Mouse (Mus musculus): Measurements from ENCODE around the gene Mdm4.
"Not testable (repeated sequence)": the region's sequence is repeated elsewhere in the genome, so short reads cannot be mapped to it uniquely, and the experiment has no call there.

The Mdm4 gene

GRCm38 (mm10) chr1:133053034-133053433 is 22.7 kb upstream of the Mdm4 start:
- DNase-seq (ENCODE audit: low read depth, low spot score) = no peak

DNA sequence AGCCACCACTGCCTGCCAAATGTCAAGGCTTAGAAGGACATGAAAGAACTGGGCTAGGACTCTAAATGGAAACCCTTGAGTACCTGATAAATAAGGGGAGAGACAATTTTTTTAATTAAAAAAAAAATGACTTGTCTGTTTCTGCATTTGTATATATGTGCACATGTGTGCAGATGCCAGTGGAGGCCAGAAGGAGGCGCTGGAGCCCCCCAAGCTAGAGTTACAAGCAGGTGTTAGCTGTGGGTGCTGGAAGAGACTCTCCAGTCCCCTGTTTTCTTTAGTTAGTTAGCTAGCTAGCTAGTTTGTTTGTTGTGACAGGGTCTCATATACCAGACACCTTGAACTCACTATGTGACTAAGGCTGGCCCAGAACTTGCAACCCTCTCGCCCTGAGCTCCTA is 21.5 kb upstream of the Mdm4 start:
- peak; percentile 60 for DNase-seq (ENCODE audit: low read depth, low spot score)

DNA sequence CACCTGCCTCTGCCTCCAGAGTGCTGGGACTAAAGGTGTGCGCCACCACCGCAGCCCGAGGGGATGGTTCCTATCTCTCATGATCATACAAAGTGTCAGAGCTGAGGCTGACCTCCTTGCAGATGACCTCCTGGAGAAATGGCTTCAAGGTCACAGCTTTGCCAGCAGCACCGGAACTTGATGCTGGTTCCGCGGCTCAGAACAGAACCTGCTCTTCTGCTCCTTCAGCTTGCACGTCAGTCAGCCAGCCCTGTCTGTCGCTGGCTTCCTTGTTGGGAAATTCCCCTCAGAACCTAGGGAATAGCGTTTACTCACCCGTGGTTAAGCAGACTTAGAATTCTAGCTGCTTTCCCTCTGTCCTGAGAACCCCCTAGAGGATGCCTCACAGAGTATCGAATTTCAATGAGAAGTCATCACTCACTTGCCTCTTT is 19.7 kb upstream of the Mdm4 start:
- DNase-seq (ENCODE audit: low read depth, low spot score) = peak; percentile 35

DNA sequence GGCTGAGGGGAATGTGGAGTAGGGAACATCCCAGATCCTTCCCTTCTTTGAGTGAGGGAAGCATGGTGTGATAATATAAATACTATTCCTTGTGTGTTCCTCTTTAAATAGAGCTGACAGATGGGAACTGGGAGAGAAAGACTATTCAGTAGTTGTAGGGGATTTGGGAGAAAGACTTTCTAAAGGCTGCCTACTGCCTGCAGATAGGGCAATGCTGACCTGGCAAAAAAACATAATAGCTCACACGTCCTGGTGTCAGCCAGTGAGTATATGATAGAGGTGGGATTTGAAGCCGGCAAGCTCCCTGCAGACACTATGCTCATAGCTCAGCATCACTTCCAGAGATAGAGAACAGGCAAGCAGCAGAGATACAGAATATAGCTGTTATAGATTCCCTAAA is 18.3 kb upstream of the Mdm4 start:
- DNase-seq (ENCODE audit: low read depth, low spot score) = no peak

DNA sequence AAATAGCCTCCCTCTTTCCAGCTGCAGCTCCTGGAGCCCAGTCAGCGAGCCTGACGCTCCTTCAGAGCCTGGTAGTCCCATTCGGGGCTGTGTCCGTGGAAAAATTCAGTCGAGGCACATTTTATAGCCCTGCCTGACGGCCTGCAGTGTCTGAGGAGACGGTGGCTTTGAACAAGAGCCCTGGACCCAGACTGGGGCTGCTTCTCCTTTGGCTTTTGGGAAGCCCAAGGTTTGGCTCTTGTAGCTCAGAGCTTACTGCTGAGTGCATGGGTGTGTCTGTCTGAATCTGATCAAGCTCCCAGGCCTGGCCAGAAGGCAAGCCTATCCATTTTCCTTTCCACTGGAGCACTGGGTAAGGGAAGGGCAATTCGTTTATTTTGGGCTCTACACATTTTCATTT is 17.2 kb upstream of the Mdm4 start:
- peak; percentile 39 for DNase-seq (ENCODE audit: low read depth, low spot score)

- DNase-seq (ENCODE audit: low read depth, low spot score) = peak; percentile 56
These were observed 16.1 kb upstream of the Mdm4 start for GRCm38 (mm10) chr1:133046441-133046931.

DNA sequence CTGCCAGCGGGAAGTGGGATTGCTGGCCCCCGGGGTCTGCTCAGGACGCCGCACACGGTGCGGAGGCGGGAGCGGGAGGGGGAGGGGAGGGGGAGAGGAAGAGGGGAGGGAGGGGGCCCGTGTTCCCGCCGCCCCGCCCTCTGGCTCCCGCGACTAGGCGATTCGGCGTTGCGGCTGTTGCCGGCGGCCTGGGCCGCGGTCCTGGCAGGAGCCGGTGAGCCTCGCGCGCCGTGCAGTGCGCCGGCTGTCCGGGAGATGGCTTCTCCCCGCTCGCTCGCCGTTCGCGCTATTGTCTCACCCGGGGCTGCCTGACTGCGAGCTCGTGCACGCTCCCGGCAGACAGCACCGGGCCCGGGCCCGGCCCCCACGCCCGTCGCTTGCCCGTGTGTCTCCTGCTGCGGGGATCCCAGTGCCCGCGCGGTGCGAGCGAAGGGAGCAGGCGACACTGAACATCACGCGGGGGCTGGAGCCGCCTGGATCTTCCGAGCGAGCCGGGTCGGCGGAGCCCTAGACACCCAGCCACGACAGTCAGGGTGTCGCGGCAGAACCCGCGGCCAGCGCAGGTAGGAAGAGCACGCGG is 15.6 kb upstream of the Mdm4 start:
- peak; percentile 65 for DNase-seq (ENCODE audit: low read depth, low spot score)

- DNase-seq (ENCODE audit: low read depth, low spot score) = peak; percentile 39
These were observed 14.9 kb upstream of the Mdm4 start, which contains the start of gene Pik3c2b for GRCm38 (mm10) chr1:133045011-133045860. Pik3c2b (plus strand) TSS chr1:133045667.

DNA sequence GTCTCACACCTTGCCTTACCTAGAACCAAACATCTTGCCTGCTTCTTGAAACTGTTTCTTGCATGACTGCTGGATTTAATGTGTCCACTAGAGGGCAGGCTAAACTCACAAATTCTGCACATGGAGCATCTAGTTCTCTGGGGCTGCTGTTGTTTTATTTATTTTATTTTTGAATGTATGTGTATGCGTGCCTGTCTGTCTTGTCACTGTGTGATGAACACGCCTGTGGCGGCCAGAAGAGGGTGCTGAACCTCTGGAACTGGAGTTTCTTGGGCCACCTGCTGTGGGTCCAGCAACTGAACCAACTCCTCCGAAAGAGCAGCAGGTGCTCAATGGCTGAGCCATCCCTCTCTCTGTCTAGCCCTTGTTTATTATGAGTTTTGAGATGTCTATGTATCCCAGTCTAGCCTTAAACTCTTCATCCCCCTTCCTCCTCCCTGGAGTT is 9.2 kb upstream of the Mdm4 start:
- peak; percentile 83 for DNase-seq (ENCODE audit: low read depth, low spot score)

DNA sequence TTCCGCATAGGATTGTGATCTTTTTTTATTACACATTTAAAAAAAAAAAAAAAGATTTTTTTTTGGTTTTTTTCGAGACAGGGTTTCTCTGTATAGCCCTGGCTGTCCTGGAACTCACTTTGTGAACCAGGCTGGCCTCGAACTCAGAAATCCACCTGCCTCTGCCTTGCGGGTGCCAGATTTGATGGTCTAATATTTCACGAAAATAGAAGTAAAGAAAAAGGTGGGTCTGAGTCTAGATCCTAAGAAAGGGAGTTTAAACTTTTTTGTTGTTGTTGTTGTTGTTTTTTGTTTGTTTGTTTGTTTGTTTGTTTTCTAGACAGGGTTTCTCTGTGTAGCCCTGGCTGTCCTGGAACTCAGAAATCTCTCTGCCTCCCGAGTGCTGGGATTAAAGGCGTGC is 4.3 kb upstream of the Mdm4 start:
- not testable (repeated sequence) for DNase-seq (ENCODE audit: low read depth, low spot score)

- DNase-seq (ENCODE audit: low read depth, low spot score) = peak; percentile 91
These were observed 3.7 kb upstream of the Mdm4 start for GRCm38 (mm10) chr1:133034091-133034460.

- DNase-seq (ENCODE audit: low read depth, low spot score) = peak; percentile 96
These were observed 3.1 kb upstream of the Mdm4 start for GRCm38 (mm10) chr1:133033316-133034090.

- DNase-seq (ENCODE audit: low read depth, low spot score) = no peak
These were observed 2.6 kb upstream of the Mdm4 start for GRCm38 (mm10) chr1:133032981-133033315.

DNA sequence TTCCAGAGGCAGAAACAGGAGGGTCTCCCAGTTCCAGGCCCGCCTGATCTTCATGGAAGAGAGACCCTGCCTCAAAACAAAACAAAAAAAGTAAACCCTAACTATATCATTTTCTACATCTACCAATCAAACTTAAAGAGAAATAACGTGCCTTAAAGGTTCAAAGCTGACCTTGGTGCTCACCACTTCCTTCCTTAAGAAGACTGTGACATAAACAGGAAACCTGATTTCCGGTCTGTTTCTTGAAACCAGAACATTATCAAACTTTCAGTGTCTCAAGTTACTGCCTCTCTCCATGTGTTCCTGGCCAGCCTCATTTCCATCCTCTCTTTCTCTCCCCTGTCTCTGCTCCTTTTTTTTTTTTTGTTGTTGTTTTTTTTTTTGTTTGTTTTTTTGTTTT is 617 bp downstream of the Mdm4 start:
- no peak for DNase-seq (ENCODE audit: low read depth, low spot score)

- DNase-seq (ENCODE audit: low read depth, low spot score) = peak; percentile 58
These were observed 2.4 kb downstream of the Mdm4 start for GRCm38 (mm10) chr1:133027980-133028379.

DNA sequence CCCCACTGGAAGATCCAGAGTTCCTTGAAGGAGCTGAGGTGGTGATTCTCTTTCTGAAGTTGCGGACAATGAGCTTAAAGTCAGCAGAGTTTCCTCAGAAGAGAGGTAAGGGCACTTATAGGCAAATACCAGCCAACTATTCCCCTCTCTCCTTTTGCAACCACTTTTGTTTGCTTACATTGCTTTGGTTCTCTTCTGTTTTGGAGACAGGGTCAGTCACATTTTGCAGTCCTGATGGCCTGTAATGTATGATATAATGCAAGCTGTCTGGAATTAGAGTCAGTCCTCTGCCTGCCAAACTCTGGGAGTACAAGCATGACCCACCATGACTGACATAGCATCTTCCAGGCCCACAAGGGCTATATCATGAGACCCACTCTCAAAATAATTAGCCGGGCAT is 3.2 kb downstream of the Mdm4 start:
- DNase-seq (ENCODE audit: low read depth, low spot score) = no peak

GRCm38 (mm10) chr1:133025796-133026190 is 4.6 kb downstream of the Mdm4 start:
- DNase-seq (ENCODE audit: low read depth, low spot score) = not testable (repeated sequence)

GRCm38 (mm10) chr1:133025051-133025795 is 5.1 kb downstream of the Mdm4 start:
- peak; percentile 99 for DNase-seq (ENCODE audit: low read depth, low spot score)

DNA sequence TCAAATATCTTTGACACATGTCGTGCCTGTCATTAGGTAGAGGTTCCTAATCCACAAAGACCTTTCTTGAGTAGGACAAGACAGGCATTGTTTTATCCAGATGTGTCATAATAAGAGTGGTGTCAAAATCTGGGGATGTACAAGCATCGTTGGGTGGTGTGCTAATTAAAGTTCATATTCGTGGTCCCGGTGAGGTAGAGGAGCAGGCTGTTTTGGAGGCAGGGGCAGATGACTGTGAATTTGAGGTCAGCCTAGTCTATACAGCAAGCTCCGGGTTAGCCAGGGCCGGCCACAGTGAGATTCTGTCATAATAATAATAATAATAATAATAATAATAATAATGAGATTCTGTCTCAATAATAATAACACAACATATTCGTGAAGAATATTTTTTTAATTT is 5.9 kb downstream of the Mdm4 start:
- DNase-seq (ENCODE audit: low read depth, low spot score) = no peak

DNA sequence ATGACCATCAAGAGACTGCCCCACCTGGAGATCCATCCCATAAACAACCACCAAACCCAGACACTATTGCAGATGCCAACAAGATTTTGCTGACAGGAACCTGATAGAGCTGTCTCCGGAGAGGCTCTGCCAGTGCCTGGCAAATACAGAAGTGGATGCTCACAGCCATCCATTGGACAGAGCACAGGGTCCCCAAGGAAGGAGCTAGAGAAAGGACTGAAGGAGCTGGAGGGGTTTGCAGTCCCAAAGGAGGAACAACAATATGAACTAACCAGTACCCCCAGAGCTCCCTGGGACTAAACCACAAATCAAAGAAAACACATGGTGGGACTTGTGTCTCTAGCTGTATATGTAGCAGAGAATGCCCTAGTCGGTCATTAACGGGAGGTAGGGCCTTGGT is 6.6 kb downstream of the Mdm4 start:
- DNase-seq (ENCODE audit: low read depth, low spot score) = not testable (repeated sequence)

GRCm38 (mm10) chr1:133021971-133022370 is 8.4 kb downstream of the Mdm4 start:
- not testable (repeated sequence) for DNase-seq (ENCODE audit: low read depth, low spot score)

- DNase-seq (ENCODE audit: low read depth, low spot score) = no peak
These were observed 9.0 kb downstream of the Mdm4 start for GRCm38 (mm10) chr1:133021391-133021790.
